Mouse (Mus musculus) hindbrain, embryonic 12.5 days (tissue): ENCODE data around the gene 1700029P11Rik. TPM values are rescaled to one million over a fixed set of nuclear protein-coding genes. Genes with fewer than 3 reads are reported as not detected.
A peak's percentile ranks its signal among the peaks of the same experiment; 100 is the strongest.
"Not testable (repeated sequence)": the region's sequence is repeated elsewhere in the genome, so short reads cannot be mapped to it uniquely, and the experiment has no call there.

ENCODE experiments used
- ATAC-seq: fragments of 200-750 bp; cut with Nextera tagmentation; 2 replicates; pipeline ENCODE4 v1.8.0; 2017; ENCODE audit warnings: moderate TSS enrichment; ENCODE audit not compliant: low FRiP score
- H3K27ac ChIP-seq: fragments of 300-500 bp; sonication (generic); 2 replicates; pipeline ENCODE4 v1.5.1; 2016; ENCODE audit warnings: mild to moderate bottlenecking
- H3K27me3 ChIP-seq: fragments of 300-500 bp; sonication (generic); 2 replicates; pipeline ENCODE4 v1.6.1; 2016; ENCODE audit warnings: mild to moderate bottlenecking
- H3K36me3 ChIP-seq: fragments of 300-500 bp; sonication (generic); 2 replicates; pipeline ENCODE4 v1.6.1; 2016; ENCODE audit warnings: mild to moderate bottlenecking
- H3K4me1 ChIP-seq: fragments of 300-500 bp; sonication (generic); 2 replicates; pipeline ENCODE4 v1.6.1; 2016
- H3K4me2 ChIP-seq: fragments of 300-500 bp; sonication (generic); replicated peaks from 2 replicates; pipeline ENCODE4 v1.6.1; 2016; ENCODE audit warnings: mild to moderate bottlenecking
- H3K4me3 ChIP-seq: fragments of 300-500 bp; sonication (generic); 2 replicates; pipeline ENCODE4 v1.5.1; 2016; ENCODE audit warnings: mild to moderate bottlenecking
- H3K9ac ChIP-seq: fragments of 300-500 bp; sonication (generic); 2 replicates; pipeline ENCODE4 v1.6.1; 2016; ENCODE audit warnings: mild to moderate bottlenecking, moderate library complexity
- H3K9me3 ChIP-seq: fragments of 300-500 bp; sonication (generic); replicated peaks from 2 replicates; pipeline ENCODE4 v1.6.1; 2016; ENCODE audit warnings: mild to moderate bottlenecking
- WGBS: fragments of 180-500 bp; shearing (Covaris S2); methylation state at CpG from one replicate; pipeline ENCODE4 v1.1.7; 2016; 5-methylcytosine and 5-hydroxymethylcytosine counted together
- polyA plus RNA-seq: library from polyadenylated mRNA; unstranded; fragments of >200 nt; fragmentation: Nextera tagmentation; extraction: Ambion mirVana; gene quantifications from 2 replicates; pipeline ENCODE4 v1.2.1, GENCODE M21; 2016

1700029P11Rik gene
- polyA plus RNA-seq, 1 experiment from 2014 or later = not detected

DNA sequence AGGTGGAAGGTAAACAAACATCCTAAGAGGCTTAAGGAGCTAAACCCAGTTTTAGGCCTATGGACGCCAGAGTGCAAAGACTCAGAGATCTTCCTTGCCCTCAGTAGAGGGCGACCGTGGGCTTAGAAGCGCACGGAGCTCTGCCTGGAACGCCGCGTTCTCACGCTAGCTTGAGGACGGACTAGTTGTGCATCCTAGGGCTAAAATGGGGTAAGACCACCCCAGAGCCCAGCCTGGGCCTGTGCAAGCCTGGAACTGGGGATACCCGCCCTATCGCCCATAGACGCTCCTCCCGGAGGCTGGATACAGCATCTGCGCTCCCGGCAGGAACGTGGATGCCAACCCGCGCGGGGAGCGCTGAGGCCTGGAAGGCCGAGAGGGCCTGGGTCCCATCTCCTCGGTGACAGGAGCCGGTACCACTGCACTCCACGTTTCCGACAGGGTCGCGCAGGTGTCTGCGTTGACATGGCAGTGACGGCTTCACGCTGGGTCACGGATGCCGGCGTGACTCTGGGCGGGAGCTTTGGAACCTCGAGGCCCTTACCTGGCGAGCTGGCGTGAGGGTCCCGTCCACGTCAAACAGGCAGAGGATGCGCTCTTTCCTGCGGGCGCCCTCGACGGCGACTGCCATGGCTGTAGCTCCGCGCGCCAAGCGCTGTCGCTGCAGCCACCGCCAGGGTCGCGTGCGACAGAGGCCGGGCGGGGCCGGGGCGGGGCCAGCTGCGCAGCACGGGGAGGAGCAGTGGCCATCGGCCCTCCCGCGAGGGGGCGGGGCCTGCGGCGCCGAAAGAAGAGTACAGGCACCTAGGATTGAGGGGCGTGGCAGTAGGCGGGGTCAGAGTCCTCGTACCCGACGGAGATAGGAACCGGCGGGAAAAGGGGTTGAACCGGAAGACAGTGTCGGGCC lies 19.9 kb upstream of the 1700029P11Rik start, which contains the start of gene Pmm1:
Gene Pmm1 (minus strand): TSS at position 760 of the 907 bp plus-strand sequence.
- Histone ChIP-seq H3K27ac (peak within 1 kb of the TSS; percentile 86), H3K4me2 (peak within 1 kb of the TSS; percentile 99), H3K4me3 (peak within 1 kb of the TSS; percentile 58), H3K36me3 (0 out of 2 replicates have a peak, but pooled peaks cover under 1% of the 10 kb centered on the region), H3K27me3 (no peaks in the 10 kb centered on the region), H3K9ac (peak within 1 kb of the TSS; percentile 78), H3K4me1 (no peaks in the 10 kb centered on the region), H3K9me3 (no peaks in the 10 kb centered on the region)
- peak; percentile 98 for ATAC-seq
- WGBS = under 1% methylated on average over 77 of the region's 77 CpGs

DNA sequence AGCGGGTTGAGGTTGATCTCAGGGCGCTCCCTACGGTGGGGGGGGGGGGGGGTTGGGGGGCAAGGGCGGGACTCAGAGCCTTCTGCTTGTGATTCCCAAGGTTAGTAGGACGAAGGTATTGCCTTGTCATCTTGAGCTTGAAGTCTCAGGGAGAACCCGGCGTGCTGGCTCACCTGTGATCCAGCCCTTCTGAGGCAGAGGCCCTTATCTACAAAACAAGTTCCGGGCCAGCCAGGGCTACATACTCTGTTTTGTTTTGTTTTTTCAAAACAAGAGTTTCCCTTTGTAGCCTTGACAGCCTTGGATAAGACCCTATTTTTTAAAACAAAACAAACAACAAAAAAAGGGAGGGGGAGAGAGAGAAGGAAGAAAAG lies 19.3 kb upstream of the 1700029P11Rik start:
- Histone ChIP-seq H3K4me1 (no peaks in the 10 kb centered on the region), H3K4me2 (peak overlapping the region; percentile 99), H3K27ac (peak overlapping the region; percentile 23; the same call in 1 of the 2 replicates), H3K36me3 (no peaks in the 10 kb centered on the region), H3K9ac (peak overlapping the region; percentile 45; the same call in 1 of the 2 replicates), H3K9me3 (no peaks in the 10 kb centered on the region), H3K27me3 (no peaks in the 10 kb centered on the region), H3K4me3 (peak overlapping the region; percentile 58)
- peak; percentile 51 for ATAC-seq
- WGBS = 4% methylated on average over 4 of the region's 8 CpGs

DNA sequence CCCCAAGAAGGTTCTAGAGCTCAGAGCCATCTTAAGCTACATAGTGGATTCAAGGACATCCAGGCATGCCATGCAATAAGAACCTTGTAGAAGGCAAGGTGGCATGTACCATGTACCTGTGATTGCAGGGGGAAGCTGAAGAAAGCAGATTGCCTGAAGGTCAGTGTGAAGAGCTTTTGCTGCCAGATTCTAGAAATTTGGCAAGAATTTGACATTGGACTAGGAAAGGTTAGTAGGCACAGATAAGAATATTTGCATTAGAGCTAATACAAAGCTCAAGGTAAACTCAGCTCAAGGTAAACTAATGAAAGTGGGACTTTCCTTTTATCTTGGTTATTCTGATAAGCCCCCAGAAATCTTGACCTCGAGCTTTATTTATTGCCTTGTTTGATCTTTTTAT lies 16.1 kb upstream of the 1700029P11Rik start:
- Histone ChIP-seq H3K36me3 (no peaks in the 10 kb centered on the region), H3K4me2 (no peak overlapping the region), H3K9ac (no peak overlapping the region), H3K4me3 (no peak overlapping the region), H3K9me3 (no peaks in the 10 kb centered on the region), H3K27ac (no peak overlapping the region), H3K27me3 (no peaks in the 10 kb centered on the region), H3K4me1 (no peaks in the 10 kb centered on the region)
- WGBS = 71% methylated on average over 1 of the region's 1 CpGs
- no peak for ATAC-seq

- no peak for ATAC-seq
- Histone ChIP-seq H3K36me3 (no peaks in the 10 kb centered on the region), H3K4me2 (no peak overlapping the region), H3K4me3 (no peak overlapping the region), H3K9ac (no peak overlapping the region), H3K27me3 (no peaks in the 10 kb centered on the region), H3K27ac (no peak overlapping the region), H3K9me3 (no peaks in the 10 kb centered on the region), H3K4me1 (no peaks in the 10 kb centered on the region)
- 63% methylated on average over 4 of the region's 4 CpGs for WGBS
Observed at GRCm38 (mm10) chr15:81964980-81965545, 15.3 kb upstream of the 1700029P11Rik start.

DNA sequence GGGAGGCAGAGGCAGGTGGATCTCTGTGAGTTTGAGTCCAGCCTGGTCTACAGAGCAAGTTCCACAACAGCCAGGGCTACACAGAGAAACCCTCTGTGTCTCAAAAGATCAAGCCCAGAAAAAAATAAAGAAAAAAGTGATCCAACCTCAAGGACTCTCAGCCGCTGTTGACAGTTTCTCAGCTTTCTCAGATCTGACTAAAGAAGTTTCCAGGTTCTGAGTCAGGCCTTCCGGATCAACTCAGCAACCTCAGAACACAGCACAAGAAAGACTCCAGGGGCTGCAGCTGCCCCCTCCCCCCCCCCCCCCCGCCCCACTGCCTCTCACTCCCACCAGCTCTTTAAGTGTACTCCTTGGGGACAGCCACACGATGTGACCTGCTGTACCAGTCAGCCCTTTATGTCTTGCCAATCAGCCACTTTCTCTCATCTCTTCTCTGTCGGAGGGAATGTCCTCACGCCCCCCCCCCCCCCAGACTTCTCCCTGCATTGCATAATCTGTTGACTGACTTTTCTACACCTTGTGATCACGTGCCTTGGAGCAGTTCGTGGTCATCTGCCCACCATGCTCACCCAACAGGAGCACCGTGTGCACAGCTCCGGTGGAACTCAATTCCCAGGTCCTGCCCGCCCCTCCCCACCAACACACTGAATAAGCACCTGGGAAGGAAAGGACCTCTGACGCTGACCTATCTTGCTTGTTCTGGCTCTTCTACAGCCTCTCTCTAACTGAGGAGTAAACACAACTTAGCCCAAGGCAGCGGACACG lies 14.1 kb upstream of the 1700029P11Rik start:
- Histone ChIP-seq H3K9ac (no peak overlapping the region), H3K4me1 (no peaks in the 10 kb centered on the region), H3K9me3 (no peaks in the 10 kb centered on the region), H3K27ac (no peak overlapping the region), H3K27me3 (no peaks in the 10 kb centered on the region), H3K36me3 (no peaks in the 10 kb centered on the region), H3K4me3 (no peak overlapping the region), H3K4me2 (no peak overlapping the region)
- 87% methylated on average over 12 of the region's 14 CpGs for WGBS
- ATAC-seq = no peak

GRCm38 (mm10) chr15:81967821-81968220 lies 12.5 kb upstream of the 1700029P11Rik start:
- no peaks in the 10 kb centered on the region for H3K27me3 ChIP-seq
- no peak overlapping the region for H3K4me2 ChIP-seq
- no peak for ATAC-seq
- no peaks in the 10 kb centered on the region for H3K4me1 ChIP-seq
- H3K27ac ChIP-seq = no peak overlapping the region
- no peak overlapping the region for H3K4me3 ChIP-seq
- no peaks in the 10 kb centered on the region for H3K36me3 ChIP-seq
- H3K9me3 ChIP-seq = peaks cover 5% of the 10 kb centered on the region; the same call in 1 of the 2 replicates
- 92% methylated on average over 5 of the region's 5 CpGs for WGBS
- no peak overlapping the region for H3K9ac ChIP-seq

DNA sequence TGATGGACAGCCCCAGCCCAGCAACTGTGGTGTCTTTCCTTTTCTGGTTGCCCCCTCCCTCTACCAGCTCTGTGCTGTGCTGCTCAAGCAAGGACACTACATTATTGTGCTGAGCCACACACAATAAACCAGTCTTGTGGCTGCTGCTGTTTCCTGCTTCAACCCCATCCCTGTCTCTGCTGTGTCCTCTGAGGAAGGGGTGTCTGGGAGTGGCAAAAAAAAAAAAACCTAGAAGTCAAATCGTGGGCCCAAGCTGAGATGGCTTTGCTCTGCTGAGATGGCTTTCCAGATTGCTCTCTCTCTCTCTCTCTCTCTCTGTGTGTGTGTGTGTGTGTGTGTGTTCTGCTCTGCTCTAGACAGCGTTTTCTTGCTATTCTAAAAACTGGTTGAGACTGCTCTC lies 11.9 kb upstream of the 1700029P11Rik start:
- Histone ChIP-seq H3K27me3 (no peaks in the 10 kb centered on the region), H3K4me2 (no peak overlapping the region), H3K36me3 (no peaks in the 10 kb centered on the region), H3K4me3 (no peak overlapping the region), H3K4me1 (no peaks in the 10 kb centered on the region), H3K9me3 (peaks cover 8% of the 10 kb centered on the region; the same call in 1 of the 2 replicates), H3K9ac (no peak overlapping the region), H3K27ac (no peak overlapping the region)
- no peak for ATAC-seq
- WGBS = 73% methylated on average over 2 of the region's 2 CpGs

DNA sequence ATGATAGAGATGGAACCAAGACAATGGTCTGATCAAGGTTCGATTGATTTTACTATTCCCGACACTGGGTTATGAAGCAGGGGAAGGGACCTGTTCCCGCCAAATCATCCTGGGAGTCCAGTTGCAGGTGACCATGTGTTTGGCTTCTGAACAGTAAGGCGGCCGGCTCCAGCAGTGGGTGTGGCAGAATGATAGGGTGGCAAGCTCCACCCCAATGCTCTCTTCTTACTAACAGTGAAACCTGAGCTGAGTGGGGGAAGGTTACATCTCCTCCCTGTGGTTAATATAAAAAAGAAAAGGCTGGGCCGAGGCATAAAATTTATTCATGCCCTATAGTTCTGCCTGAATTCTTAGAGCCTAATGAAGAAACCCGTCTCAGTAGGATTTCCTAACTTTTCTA lies 11.2 kb upstream of the 1700029P11Rik start:
- ATAC-seq = no peak
- Histone ChIP-seq H3K9me3 (peaks cover 8% of the 10 kb centered on the region; the same call in 1 of the 2 replicates), H3K4me2 (no peak overlapping the region), H3K4me1 (no peaks in the 10 kb centered on the region), H3K4me3 (no peak overlapping the region), H3K36me3 (no peaks in the 10 kb centered on the region), H3K27ac (no peak overlapping the region), H3K9ac (no peak overlapping the region), H3K27me3 (no peaks in the 10 kb centered on the region)
- 75% methylated on average over 7 of the region's 7 CpGs for WGBS

GRCm38 (mm10) chr15:81969635-81970034 lies 10.7 kb upstream of the 1700029P11Rik start:
- H3K9ac ChIP-seq, H3K27me3 ChIP-seq, ATAC-seq, H3K4me1 ChIP-seq, H3K4me3 ChIP-seq, H3K27ac ChIP-seq, H3K4me2 ChIP-seq, H3K36me3 ChIP-seq, H3K9me3 ChIP-seq: not testable (repeated sequence)
- 72% methylated on average over 6 of the region's 6 CpGs for WGBS

GRCm38 (mm10) chr15:81970498-81970897 lies 9.8 kb upstream of the 1700029P11Rik start:
- H3K27me3 ChIP-seq, H3K4me3 ChIP-seq, H3K27ac ChIP-seq, H3K4me2 ChIP-seq, ATAC-seq, H3K36me3 ChIP-seq, H3K9ac ChIP-seq, H3K4me1 ChIP-seq: not testable (repeated sequence)
- H3K9me3 ChIP-seq = peaks cover 12% of the 10 kb centered on the region; the same call in 1 of the 2 replicates
- 87% methylated on average over 4 of the region's 4 CpGs for WGBS

DNA sequence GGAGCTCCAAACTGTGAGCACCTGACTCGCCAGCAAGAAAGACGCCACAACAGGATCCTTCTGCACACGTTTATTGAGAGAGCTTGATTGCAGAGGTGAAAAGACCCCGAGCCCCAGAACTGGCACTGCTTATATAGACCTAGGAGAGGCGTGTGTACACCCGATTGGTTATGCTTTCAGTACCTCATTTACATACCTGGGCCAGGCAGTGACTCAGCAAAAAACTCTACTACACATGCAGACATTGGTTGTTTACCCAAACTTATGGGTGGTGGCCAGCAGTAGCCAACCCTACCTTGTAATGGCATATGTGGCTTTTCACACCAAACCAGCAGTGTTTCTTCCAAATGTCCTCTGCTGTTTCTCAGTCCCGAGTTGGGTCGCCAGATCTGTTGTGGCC lies 5.2 kb upstream of the 1700029P11Rik start:
- ATAC-seq = not testable (repeated sequence)

DNA sequence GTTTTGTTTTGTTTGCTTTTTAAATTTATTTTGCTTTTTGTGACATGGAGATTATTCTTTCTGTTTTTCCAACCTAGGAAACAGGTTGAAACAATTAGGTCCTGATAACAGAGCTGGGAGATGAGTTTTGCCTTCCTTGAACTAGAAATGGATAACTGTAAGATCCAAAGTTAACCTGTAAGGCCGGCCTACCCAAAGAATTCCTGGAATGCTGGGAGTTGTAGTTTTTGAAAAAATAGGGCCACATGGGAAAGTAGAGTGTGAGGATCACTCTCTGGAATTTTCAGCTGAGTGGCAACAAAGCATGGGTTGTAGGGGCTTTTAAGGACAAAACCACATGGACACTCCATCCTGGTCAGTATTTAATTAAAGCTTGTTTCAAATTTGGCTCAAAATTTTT lies 1.8 kb downstream of the 1700029P11Rik start:
- WGBS = 51% methylated on average over 1 of the region's 1 CpGs
- H3K36me3 ChIP-seq = no peaks in the 10 kb centered on the region
- no peak for ATAC-seq
- no peaks in the 10 kb centered on the region for H3K27me3 ChIP-seq
- no peak overlapping the region for H3K4me2 ChIP-seq
- H3K9ac ChIP-seq = no peak overlapping the region
- no peak overlapping the region for H3K4me3 ChIP-seq
- H3K9me3 ChIP-seq = no peaks in the 10 kb centered on the region
- H3K4me1 ChIP-seq = peaks cover 5% of the 10 kb centered on the region; the same call in 1 of the 2 replicates
- H3K27ac ChIP-seq = no peak overlapping the region

More for the DNA sequence above, 5.2 kb upstream of the 1700029P11Rik start:
- H3K4me1 ChIP-seq, H3K4me3 ChIP-seq, H3K27ac ChIP-seq, H3K4me2 ChIP-seq, H3K9ac ChIP-seq, H3K36me3 ChIP-seq, H3K27me3 ChIP-seq: not testable (repeated sequence)
- WGBS = 96% methylated on average over 8 of the region's 8 CpGs
- peaks cover 12% of the 10 kb centered on the region; the same call in 1 of the 2 replicates for H3K9me3 ChIP-seq
